8 mouse cellular contexts compared by ENCODE assay signal in the genomic region with DNA sequence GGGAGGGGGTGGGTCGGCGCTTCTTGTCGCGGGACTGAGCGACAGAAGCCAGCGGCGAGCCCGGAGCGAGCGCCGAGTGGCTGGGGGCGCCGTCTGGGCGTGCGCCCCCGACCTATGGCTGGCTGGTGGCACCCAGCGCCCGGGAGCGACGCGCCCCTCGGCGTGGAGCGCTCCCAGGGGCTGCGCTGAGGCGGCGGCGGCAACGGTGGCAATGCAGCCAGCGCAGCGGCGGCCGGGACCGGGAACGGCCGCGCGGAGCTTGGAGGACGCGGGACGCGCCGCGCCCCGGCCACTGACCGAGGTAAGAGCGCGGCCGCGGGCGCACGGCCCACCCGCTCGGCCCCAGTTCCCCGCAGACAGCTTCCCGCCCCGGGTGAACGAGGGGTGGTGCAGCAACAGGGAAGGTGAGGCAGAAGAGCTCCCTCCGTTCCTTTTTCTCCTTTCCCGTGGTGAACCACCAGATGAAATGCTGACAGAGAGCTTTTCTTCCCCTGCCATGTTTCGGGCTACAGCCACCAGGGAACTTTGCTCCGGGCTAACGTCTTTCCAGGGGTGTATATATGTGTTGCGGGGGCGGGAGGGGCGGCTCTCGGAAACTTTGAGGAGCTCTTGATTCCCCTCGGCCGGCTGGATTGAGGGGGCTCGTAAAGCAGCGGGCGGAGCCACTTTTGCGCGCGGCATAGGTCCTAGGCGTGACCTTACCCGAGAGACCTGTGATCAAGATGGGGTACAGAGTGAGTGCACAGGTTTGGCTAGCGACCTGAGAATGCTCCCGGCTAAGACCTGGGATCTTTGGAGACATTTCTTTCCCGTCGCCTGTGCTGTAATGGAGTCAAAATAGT. TPM values are rescaled to one million over a fixed set of nuclear protein-coding genes. Genes with fewer than 3 reads are reported as not detected.
A peak's percentile ranks its signal among the peaks of the same experiment; 100 is the strongest.
DNase-seq lines count a peak whose midpoint lies in the region; ATAC-seq and TF ChIP-seq lines count a peak whose summit lies in the region.

A gene (plus strand): TSS at position 15 of the 842 bp plus-strand sequence.

- peak within 1 kb of the TSS; percentile 78 for H3K4me2 ChIP-seq in forebrain, embryonic 12.5 days
- peak within 1 kb of the TSS; percentile 77 for H3K4me2 ChIP-seq in midbrain, embryonic 12.5 days (replicated peaks)

- ATAC-seq in forebrain, embryonic 12.5 days (ENCODE audit: low FRiP score): no peak
- ATAC-seq in midbrain, embryonic 12.5 days (ENCODE audit: low FRiP score, low read depth): no peak

- under 1% methylated on average over 79 of the region's 81 CpGs for WGBS in forebrain, embryonic 12.5 days
- under 1% methylated on average over 78 of the region's 81 CpGs for WGBS in hindbrain, embryonic 10.5 days
- under 1% methylated on average over 72 of the region's 81 CpGs for WGBS in midbrain, embryonic 12.5 days

- no peak for TF ChIP-seq POLR2A in ES-Bruce4 (IDR thresholded peaks at IDR 0.05; ENCODE audit: insufficient read depth, low read length)

- peak within 1 kb of the TSS; percentile 79 for H3K9ac ChIP-seq in ES-Bruce4 (ENCODE audit: low read depth, poor library complexity, severe bottlenecking)
- peak within 1 kb of the TSS; percentile 29; the same call in 1 of the 2 replicates for H3K9ac ChIP-seq in forebrain, embryonic 12.5 days
- peak within 1 kb of the TSS; percentile 31; the same call in 1 of the 2 replicates for H3K9ac ChIP-seq in midbrain, embryonic 12.5 days (replicated peaks)

- peak; percentile 56 for DNase-seq in embryo, embryonic 11 days
- no peak for DNase-seq in embryo, embryonic 9.5 days (ENCODE audit: extremely low spot score)
- DNase-seq in hindbrain, embryonic 10.5 days (ENCODE audit: low spot score): peak; percentile 47
- no peak for DNase-seq in layer of hippocampus, postnatal 10 days (ENCODE audit: low spot score in 2 of 2)
- no peak for DNase-seq in Muller cell, postnatal 12 days (ENCODE audit: inconsistent ontology term)

- no peak for TF ChIP-seq EP300 in ES-Bruce4 (IDR thresholded peaks at IDR 0.05; ENCODE audit: insufficient read depth, low read depth, low read length)

- no peak for TF ChIP-seq CTCF in ES-Bruce4 (IDR thresholded peaks at IDR 0.05; ENCODE audit: low read depth, low read length)

- H3K9me3 ChIP-seq in ES-Bruce4 (replicated peaks; ENCODE audit: control insufficient read depth, insufficient read depth, low read length, poor library complexity, severe bottlenecking): no peaks in the 10 kb centered on the region
- no peaks in the 10 kb centered on the region for H3K9me3 ChIP-seq in forebrain, embryonic 12.5 days
- no peaks in the 10 kb centered on the region for H3K9me3 ChIP-seq in hindbrain, embryonic 10.5 days
- H3K9me3 ChIP-seq in midbrain, embryonic 12.5 days: no peaks in the 10 kb centered on the region

- peak within 1 kb of the TSS; percentile 85 for H3K4me3 ChIP-seq in ES-Bruce4 (ENCODE audit: low read depth, low read length)
- H3K4me3 ChIP-seq in forebrain, embryonic 12.5 days (replicated peaks): peak within 1 kb of the TSS; percentile 51
- H3K4me3 ChIP-seq in hindbrain, embryonic 10.5 days: peak within 1 kb of the TSS; percentile 69
- H3K4me3 ChIP-seq in midbrain, embryonic 12.5 days: peak within 1 kb of the TSS; percentile 54

- H3K36me3 ChIP-seq in ES-Bruce4 (ENCODE audit: control insufficient read depth, insufficient read depth, low read length, poor library complexity, severe bottlenecking): no peaks in the 10 kb centered on the region
- H3K36me3 ChIP-seq in forebrain, embryonic 12.5 days (replicated peaks): no peaks in the 10 kb centered on the region
- no peaks in the 10 kb centered on the region for H3K36me3 ChIP-seq in hindbrain, embryonic 10.5 days
- H3K36me3 ChIP-seq in midbrain, embryonic 12.5 days: no peaks in the 10 kb centered on the region

- no peaks in the 10 kb centered on the region for H3K4me1 ChIP-seq in ES-Bruce4 (ENCODE audit: control insufficient read depth, insufficient read depth, low read length)
- H3K4me1 ChIP-seq in forebrain, embryonic 12.5 days: peaks cover 23% of the 10 kb centered on the region
- H3K4me1 ChIP-seq in hindbrain, embryonic 10.5 days (replicated peaks): peaks cover 55% of the 10 kb centered on the region
- peaks cover 19% of the 10 kb centered on the region for H3K4me1 ChIP-seq in midbrain, embryonic 12.5 days

- H3K27me3 ChIP-seq in ES-Bruce4 (ENCODE audit: control insufficient read depth, insufficient read depth, low read length, poor library complexity, severe bottlenecking): peaks cover 9% of the 10 kb centered on the region
- H3K27me3 ChIP-seq in forebrain, embryonic 12.5 days: peaks cover 84% of the 10 kb centered on the region
- H3K27me3 ChIP-seq in hindbrain, embryonic 10.5 days (ENCODE audit: insufficient read depth, poor library complexity, severe bottlenecking): peaks cover 90% of the 10 kb centered on the region
- H3K27me3 ChIP-seq in midbrain, embryonic 12.5 days: peaks cover 80% of the 10 kb centered on the region

- H3K27ac ChIP-seq in ES-Bruce4 (ENCODE audit: insufficient read depth, low read length): no peak within 1 kb of the TSS
- no peak within 1 kb of the TSS for H3K27ac ChIP-seq in forebrain, embryonic 12.5 days
- peak within 1 kb of the TSS; percentile 53; the same call in 1 of the 2 replicates for H3K27ac ChIP-seq in hindbrain, embryonic 10.5 days
- H3K27ac ChIP-seq in midbrain, embryonic 12.5 days (replicated peaks): no peak within 1 kb of the TSS

RNA-seq across cellular contexts. Expression of the gene that starts here (rescaled TPM):
- polyA plus RNA-seq in ES-Bruce4 (2011; ENCODE audit: insufficient read depth, insufficient read length, low read depth, missing spikeins): 1.1 and 1.5 TPM in 2 replicates
- polyA plus RNA-seq in forebrain, embryonic 12.5 days (2016; fragmentation: Nextera tagmentation; extraction: Ambion mirVana): 0.22 and 0.42 TPM in 2 replicates
- polyA plus RNA-seq in hindbrain, embryonic 10.5 days (2016; fragmentation: Nextera tagmentation; extraction: Ambion mirVana): 2.9 and 3.7 TPM in 2 replicates
- 0.45 and 0.50 TPM in 2 replicates for polyA plus RNA-seq in midbrain, embryonic 12.5 days (2016; fragmentation: Nextera tagmentation; extraction: Ambion mirVana)
- total RNA-seq in layer of hippocampus, postnatal 10 days (2021): 1 to 10 TPM; 7.4 to 8.2 TPM

Comparison
In these comparisons a context has a peak if more than half of its experiments do, and no peak if none do; other contexts are left out.
1. DNase-seq: peak in embryo, embryonic 11 days (single experiment) and hindbrain, embryonic 10.5 days (single experiment); none in embryo, embryonic 9.5 days (single experiment), layer of hippocampus, postnatal 10 days (0 of 2) and Muller cell, postnatal 12 days (single experiment).
2. H3K9ac ChIP-seq: peak in every context shown above with its lines; median percentile 79 in ES-Bruce4; 31 in midbrain, embryonic 12.5 days; 29 in forebrain, embryonic 12.5 days.
3. Peak in every context shown above with its lines, with median percentiles within 50 percentile points of each other: H3K4me3 ChIP-seq.